Mouse (Mus musculus): ENCODE data around the gene Olfr1512.

- TF ChIP-seq MYOG (IDR thresholded peaks at IDR 0.05; ENCODE audit: control insufficient read depth in 1 of 3, insufficient read depth in 1 of 3, insufficient read length in 2 of 3, low read depth in 2 of 3) = no peak
- no peak for TF ChIP-seq POLR2AphosphoS2 (IDR thresholded peaks at IDR 0.05; ENCODE audit: insufficient read length, low read depth)
Measured at GRCm38 (mm10) chr14:52331069-52331750, 47.8 kb downstream of the Olfr1512 start.

All from myocyte (in vitro differentiated cells).